Mouse (Mus musculus) G1E (cell line): Measurements from ENCODE around the gene Sycp2l.

Experiments
- CTCF ChIP-seq: IDR thresholded peaks from 2 replicates; pipeline ENCODE4 v1.5.1; 2012; ENCODE audit warnings: low read depth, low read length, inconsistent platforms, mixed read lengths
- GATA1 ChIP-seq: IDR thresholded peaks from 2 replicates; pipeline ENCODE4 v1.6.1; 2012; ENCODE audit warnings: borderline replicate concordance, low read length, inconsistent platforms, mixed read lengths
- GATA2 ChIP-seq: IDR thresholded peaks from 2 replicates; pipeline ENCODE4 v1.6.1; 2012; ENCODE audit warnings: low read depth, low read length, inconsistent platforms, borderline replicate concordance

DNA sequence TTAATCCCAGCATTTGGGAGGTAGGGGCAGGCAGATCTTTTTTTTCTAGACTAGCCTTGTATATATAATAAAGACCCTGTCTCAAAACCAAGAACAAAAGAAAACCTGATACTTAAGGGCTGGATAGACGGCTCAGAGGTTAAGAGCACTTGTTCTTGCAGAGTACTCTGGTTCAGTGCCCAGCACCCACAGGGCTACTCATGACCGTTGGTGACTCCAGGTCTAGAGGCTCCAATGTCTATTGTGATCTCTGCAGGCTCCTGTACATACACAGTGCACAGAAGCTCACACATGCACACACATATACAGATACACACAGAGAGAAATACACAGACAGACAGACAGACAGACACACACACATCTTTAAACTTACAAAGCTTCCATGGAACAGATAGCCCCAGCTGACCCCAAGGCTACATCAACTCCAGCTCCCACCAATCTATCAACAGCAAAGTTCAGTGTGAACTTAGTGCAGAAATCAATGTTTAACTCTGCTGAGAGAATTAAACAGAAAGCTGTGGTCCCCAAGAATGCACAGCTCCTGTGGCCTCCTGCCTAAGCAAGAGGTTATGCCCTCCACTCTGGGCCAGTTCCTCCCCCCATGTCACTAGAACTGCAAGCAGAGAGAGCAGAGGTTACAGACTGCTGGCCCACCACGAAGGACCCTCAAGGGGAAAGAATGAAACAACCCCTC is 81.7 kb downstream of the Sycp2l start:
- no peak for TF ChIP-seq GATA1
- TF ChIP-seq CTCF = no peak
- TF ChIP-seq GATA2 = no peak
